Mouse (Mus musculus) gonadal fat pad, adult 2 months (tissue): ENCODE data around the gene Elavl3. TPM values are rescaled to one million over a fixed set of nuclear protein-coding genes. Genes with fewer than 3 reads are reported as not detected.

Experiments used
- polyA plus RNA-seq: library from polyadenylated mRNA; depleted of rRNA; stranded (reverse); fragments of >200 nt; gene quantifications from 2 replicates; pipeline ENCODE4 v1.2.3, GENCODE M21; 2012; rRNA removed

Elavl3 gene
- polyA plus RNA-seq, 1 experiment = 0.20 TPM

Other genes with a start within 250 kb of the Elavl3 start
- gene Angptl8, start 216.5 kb downstream of the Elavl3 start, polyA plus RNA-seq = 7.7 and 46.6 TPM in 2 replicates
- 76.2 and 76.8 TPM in 2 replicates for gene Dock6, start 199.4 kb downstream of the Elavl3 start, polyA plus RNA-seq
- gene Rab3d, start 133.8 kb downstream of the Elavl3 start, polyA plus RNA-seq = 99.0 and 149 TPM in 2 replicates
- 7.8 and 8.3 TPM in 2 replicates for gene Ccdc159, start 124.6 kb downstream of the Elavl3 start, polyA plus RNA-seq
- 174 and 269 TPM in 2 replicates for gene Tmem205, start 124.5 kb downstream of the Elavl3 start, polyA plus RNA-seq
- gene Plppr2, start 115.0 kb downstream of the Elavl3 start, polyA plus RNA-seq = 9.2 and 9.8 TPM in 2 replicates
- gene Swsap1, start 96.3 kb downstream of the Elavl3 start, polyA plus RNA-seq = 6.9 and 10.4 TPM in 2 replicates
- gene Epor, start 88.5 kb downstream of the Elavl3 start, polyA plus RNA-seq = 5.7 and 6.4 TPM in 2 replicates
- 30.4 and 37.1 TPM in 2 replicates for gene Rgl3, start 62.6 kb downstream of the Elavl3 start, polyA plus RNA-seq
- 0.66 and 1.2 TPM in 2 replicates for gene Ccdc151, start 49.4 kb downstream of the Elavl3 start, polyA plus RNA-seq
- 72.1 and 108 TPM in 2 replicates for gene Prkcsh, start 49.2 kb downstream of the Elavl3 start, polyA plus RNA-seq
- gene Gm49318, start 19.2 kb upstream of the Elavl3 start, polyA plus RNA-seq = not detected in 2 replicates
- gene Zfp653, start 19.4 kb upstream of the Elavl3 start, polyA plus RNA-seq = 12.7 and 15.7 TPM in 2 replicates
- 43.8 and 48.3 TPM in 2 replicates for gene Ecsit, start 33.4 kb upstream of the Elavl3 start, polyA plus RNA-seq
- 145 and 181 TPM in 2 replicates for gene Cnn1, start 47.2 kb upstream of the Elavl3 start, polyA plus RNA-seq
- gene Elof1, start 65.1 kb upstream of the Elavl3 start, polyA plus RNA-seq = 145 and 171 TPM in 2 replicates
- 256 and 495 TPM in 2 replicates for gene Acp5, start 83.7 kb upstream of the Elavl3 start, polyA plus RNA-seq
- 96.3 and 128 TPM in 2 replicates for gene Pigyl, start 104.8 kb upstream of the Elavl3 start, polyA plus RNA-seq
- gene Zfp872, start 136.1 kb upstream of the Elavl3 start, polyA plus RNA-seq = 0.93 and 1.0 TPM in 2 replicates
- gene Zfp809, start 173.7 kb upstream of the Elavl3 start, polyA plus RNA-seq = 21.1 TPM in 2 replicates
- gene Zfp599, start 207.9 kb upstream of the Elavl3 start, polyA plus RNA-seq = 0.26 and 0.30 TPM in 2 replicates